Mouse (Mus musculus) thymus, postnatal 4 days (tissue): Measurements from ENCODE around the gene Srp68.

ENCODE experiments used
- DNase-seq: peaks from one replicate; pipeline ENCODE4 v3.0.0; 2021

Srp68 gene

DNA sequence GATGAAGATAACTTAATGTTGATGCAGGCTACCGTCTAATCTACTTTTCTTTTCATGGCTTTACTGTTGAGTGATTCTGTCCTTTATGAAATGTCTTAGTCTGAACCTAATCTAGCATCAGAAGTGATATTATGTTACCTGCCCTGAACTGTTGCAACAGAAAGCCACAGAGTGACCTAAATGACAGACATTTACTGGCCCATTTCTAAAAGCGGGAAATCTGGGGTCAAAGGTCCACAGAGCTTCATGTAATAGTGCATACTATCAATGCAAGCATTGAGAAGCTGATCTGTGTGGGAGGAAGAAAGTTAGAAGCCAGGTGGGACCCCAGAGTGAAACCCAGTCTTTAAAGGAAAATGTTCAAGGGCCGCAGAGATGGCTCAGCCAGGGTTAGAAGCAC, 70.9 kb downstream of the Srp68 start:
- DNase-seq, result no peak

DNA sequence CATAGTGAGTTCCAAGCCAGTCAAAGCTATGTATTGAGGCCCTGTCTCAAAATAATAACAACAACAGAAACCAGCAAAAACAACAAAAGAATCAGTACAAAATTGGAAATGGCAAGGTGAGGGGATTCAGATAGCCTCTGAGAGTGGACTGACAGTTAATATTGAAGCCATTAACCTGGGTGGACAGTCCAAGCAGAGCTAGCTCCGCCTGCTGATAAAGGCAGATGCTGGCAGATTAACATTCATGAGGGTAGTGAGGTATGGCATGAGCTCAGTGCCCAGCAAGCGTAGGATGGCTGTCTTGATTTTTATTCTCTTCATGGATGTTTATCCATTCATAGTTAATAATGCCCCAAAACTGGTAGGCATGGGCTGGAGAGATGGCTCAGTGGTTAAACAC, 72.9 kb downstream of the Srp68 start:
- no peak for DNase-seq

DNA sequence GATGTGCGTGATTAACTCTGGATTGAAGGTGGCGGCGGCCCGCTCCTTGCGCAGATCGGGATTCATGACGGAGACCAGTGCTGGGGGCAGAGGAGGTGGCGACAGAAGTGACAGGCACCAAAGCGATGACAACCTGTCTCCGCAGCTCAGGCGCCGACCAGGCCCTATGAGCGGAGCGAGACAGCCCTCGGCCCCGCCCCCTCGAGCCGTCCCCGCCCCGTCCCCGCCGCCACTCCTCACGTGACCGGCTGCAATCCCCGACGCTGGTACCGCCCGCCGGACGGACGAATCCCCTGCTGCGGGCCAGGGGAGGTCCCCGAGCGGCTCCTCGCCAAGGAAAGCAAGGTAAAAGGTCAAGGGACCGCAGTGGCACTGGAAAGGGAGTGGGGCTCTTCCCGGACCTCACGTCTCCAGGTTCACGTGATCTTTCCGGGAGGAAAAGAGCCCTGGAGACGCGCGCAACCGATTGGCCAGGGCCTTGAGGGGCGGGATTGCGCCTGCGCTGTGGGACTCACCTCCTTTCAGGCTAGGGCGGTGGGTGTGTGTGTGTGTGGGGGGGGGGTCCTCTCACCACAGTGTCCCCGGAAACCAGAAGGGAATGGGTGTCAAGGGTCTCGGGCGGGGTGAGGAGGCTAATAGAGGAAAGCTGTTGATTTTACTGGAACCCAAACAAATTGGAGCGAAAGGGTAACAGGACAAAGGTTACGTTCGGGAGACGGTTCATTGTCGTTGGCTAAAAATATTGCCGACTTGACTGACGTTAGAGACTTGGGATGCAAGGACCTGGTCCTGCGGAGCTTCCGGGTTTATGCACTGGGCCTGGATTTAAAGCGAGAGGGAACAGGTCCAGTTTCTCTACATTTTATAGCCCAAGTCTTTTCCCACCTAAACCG, 75.1 kb downstream of the Srp68 start, which contains the start of the genes Ten1 and Acox1:
TSS of gene Ten1 (plus strand) at position 217 of the 893 bp plus-strand sequence.
TSS of gene Acox1 (minus strand) at position 407 of the 893 bp plus-strand sequence.
- peak; percentile 98 for DNase-seq

DNA sequence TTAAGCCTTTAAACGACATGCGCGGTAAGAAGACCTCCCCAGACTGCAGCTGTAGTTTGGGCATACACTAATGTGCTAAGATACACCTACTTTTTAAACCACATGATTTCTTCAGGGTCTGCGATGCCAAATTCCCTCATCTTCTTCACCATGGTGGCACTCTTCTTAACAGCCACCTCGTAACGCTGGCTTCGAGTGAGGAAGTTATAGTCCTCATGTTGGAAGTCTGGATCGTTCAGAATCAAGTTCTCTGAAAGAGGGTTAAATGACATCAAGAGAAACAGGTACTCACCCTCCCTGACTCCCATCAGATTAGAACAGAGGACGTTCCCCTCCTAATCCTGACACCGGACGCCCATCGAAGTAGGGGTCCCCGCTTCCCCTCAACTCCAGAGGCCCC, 75.9 kb downstream of the Srp68 start:
- no peak for DNase-seq

DNA sequence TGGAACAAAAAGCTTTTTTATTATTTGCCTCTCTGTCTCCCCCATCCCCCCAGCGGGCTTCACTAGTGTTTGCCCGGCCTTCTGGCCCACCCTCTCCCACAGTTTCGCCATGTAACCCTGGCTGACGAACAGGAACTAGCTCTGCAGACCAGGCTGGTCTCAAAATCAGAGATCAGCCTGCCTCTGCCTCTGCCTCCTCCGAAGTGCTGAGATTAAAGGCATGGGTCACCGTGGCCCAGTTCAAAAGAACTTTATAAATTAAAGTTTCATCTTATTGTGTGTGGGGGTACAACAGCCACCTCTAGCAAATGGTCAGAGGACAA, 76.5 kb downstream of the Srp68 start:
- no peak for DNase-seq

DNA sequence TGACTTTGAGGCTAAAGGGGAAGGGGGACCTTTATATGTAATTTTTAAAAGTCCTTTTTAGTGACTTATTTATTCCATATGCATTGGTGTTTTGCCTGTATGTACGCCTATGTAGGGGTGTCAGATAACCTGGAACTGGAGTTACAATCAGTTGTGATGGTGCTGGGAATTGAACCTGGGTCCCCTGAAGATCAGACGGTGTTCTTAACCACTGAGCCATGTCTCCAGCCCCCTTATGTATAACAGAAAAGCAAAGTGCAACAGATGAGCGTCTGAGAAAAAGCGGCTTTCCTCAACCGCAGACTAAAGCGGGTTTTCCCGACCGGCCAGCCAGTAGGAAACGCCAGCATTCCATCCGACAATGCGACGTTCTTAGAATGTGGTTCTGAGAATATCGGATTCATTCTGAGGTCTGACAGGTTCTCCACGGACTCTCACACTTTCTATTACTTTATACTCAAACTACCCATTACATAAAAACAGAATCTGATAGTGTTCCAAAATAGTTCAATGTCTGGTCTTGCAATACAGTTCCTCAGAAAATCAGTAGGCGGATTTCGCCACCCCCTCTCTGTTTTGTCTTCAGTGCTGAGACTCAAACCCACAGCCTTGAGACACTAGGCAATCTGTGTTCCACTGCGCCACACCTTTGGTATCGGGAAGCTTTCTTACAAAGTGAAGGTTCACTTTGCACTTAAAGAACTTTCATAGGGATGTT, 77.0 kb downstream of the Srp68 start:
- no peak for DNase-seq

DNA sequence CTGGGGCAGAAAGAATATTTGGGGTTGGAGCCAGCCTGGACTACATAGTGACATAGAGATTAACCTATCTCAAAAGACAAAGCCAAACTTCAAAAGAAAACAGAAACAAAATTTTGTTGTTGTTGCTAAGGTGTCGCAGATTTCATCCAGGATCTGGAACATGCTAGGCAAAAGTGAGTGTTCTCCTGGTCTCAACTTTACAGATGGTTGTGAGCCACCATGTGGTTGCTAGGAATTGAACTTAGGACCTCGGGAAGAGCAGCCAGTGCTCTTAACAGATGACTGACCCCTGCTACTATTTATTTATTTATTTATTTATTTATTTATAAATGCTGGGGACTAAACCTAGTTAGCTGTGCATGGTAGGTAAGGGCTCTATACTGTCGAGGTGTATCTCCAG, 77.7 kb downstream of the Srp68 start:
- no peak for DNase-seq

DNA sequence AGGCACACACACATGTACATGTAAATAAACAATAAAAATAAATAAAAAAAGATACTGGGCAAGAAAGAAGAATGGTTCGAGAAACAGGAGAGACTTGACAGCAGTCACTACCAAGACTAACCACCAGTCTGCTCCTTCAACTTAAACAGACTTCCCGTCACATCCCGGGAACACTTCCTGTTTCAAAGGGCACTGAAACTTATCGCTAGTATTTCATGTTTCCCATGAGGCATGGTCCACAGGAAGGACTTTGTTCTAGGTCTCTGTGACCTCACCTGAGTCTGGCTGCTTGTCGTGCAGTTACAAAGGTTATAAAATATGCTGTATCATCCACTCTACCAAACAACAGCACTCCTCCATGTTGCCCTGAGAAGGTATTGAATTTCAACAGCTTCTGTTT, 78.8 kb downstream of the Srp68 start:
- DNase-seq, result no peak
